Mouse (Mus musculus) erythroblast, embryonic 14.5 days (primary cell): ENCODE measurements around the gene Atxn1. TPM values are rescaled to one million over a fixed set of nuclear protein-coding genes. Genes with fewer than 3 reads are reported as not detected.

Source experiments
- H3K27me3 ChIP-seq: 2 replicates; pipeline ENCODE4 v1.6.1; 2012; ENCODE audit warnings: inconsistent platforms; ENCODE audit not compliant: control insufficient read depth
- H3K36me3 ChIP-seq: 2 replicates; pipeline ENCODE4 v1.6.1; 2012; ENCODE audit warnings: mild to moderate bottlenecking, inconsistent platforms; ENCODE audit not compliant: control insufficient read depth
- H3K4me1 ChIP-seq: 2 replicates; pipeline ENCODE4 v1.6.1; 2012; ENCODE audit warnings: inconsistent platforms; ENCODE audit not compliant: control insufficient read depth
- H3K4me3 ChIP-seq: replicated peaks from 2 replicates; pipeline ENCODE3; 2012; ENCODE audit warnings: moderate library complexity, mild to moderate bottlenecking, inconsistent platforms
- H3K9me3 ChIP-seq: 2 replicates; pipeline ENCODE4 v1.6.1; 2012; ENCODE audit warnings: low read length, inconsistent platforms, mixed read lengths; ENCODE audit not compliant: control insufficient read depth
- GATA1 ChIP-seq: IDR thresholded peaks from 2 replicates; pipeline ENCODE4 v1.6.1; 2012; ENCODE audit warnings: low read length, inconsistent platforms, mixed read lengths
- TAL1 ChIP-seq: IDR thresholded peaks from 3 replicates; pipeline ENCODE4 v1.6.1; 2012; ENCODE audit warnings: low read length, inconsistent platforms, mixed read lengths
- polyA plus RNA-seq: library from polyadenylated mRNA; stranded (reverse); fragments of >175 nt; gene quantifications from 2 replicates; pipeline ENCODE4 v1.2.3, GENCODE M21; 2012

Atxn1 gene
- polyA plus RNA-seq, 1 experiment = 0.01 TPM

- Histone ChIP-seq H3K36me3 (no peaks in the 10 kb centered on the region), H3K27me3 (no peaks in the 10 kb centered on the region), H3K4me3 (no peak overlapping the region), H3K4me1 (no peaks in the 10 kb centered on the region), H3K9me3 (peaks cover 3% of the 10 kb centered on the region; the same call in 1 of the 2 replicates)
- TF ChIP-seq GATA1 = no peak
- TF ChIP-seq TAL1 = no peak
Observed at GRCm38 (mm10) chr13:45649197-45649812, 315.5 kb downstream of the Atxn1 start.

DNA sequence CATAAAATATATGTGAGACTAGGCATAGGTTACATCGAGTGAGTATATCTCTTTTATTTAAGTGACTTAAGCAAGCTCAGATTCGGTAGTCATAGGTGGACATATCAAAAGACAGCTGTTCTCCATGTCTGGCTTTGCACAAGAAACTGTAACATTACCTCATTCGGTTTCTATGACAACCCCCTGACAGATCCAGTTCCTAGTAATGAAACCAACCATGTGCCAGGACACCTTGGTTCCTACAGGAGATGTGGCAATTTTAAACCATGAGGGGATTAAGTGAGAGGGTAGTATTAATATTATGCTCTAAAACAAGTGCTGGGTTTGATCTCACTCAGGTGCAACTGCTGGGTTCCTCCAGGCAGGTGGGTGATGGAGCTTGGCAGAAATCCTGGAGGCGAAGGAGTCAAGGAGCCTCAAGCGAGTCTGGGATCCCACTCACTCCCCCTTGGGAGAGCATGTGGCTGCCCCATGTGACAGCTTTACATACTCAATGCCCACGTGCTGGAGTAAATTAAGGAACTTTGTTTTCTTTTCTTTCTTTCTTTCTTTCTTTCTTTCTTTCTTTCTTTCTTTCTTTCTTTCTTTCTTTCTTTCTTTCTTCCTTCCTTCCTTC lies 320.9 kb downstream of the Atxn1 start:
- Histone ChIP-seq H3K27me3 (no peaks in the 10 kb centered on the region), H3K4me3 (no peak overlapping the region), H3K4me1 (no peaks in the 10 kb centered on the region), H3K9me3 (peaks cover 3% of the 10 kb centered on the region; the same call in 1 of the 2 replicates), H3K36me3 (no peaks in the 10 kb centered on the region)
- TF ChIP-seq TAL1 (no peak), GATA1 (no peak)

DNA sequence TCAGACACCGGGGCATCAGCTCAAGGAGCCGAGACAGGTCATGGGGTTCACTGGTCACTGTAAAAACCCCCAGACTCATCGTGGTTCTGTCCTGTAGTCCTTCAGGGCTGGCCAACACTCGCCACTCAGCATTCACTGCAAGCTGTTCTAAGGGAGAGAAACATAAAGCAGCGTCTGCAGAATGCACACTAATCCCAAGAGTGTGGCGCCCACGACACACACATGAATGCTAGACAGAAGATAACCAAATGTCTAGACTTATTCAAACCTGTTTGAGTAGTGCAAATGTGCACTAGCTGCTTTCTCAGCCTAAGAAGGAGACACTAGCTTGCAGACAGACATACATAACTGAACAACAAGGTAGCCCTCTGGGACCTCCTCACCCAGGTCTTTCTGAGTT lies 321.9 kb downstream of the Atxn1 start:
- TF ChIP-seq GATA1 (no peak), TAL1 (no peak)
- H3K36me3 ChIP-seq = no peaks in the 10 kb centered on the region
- H3K4me3 ChIP-seq = no peak overlapping the region
- H3K9me3 ChIP-seq = peaks cover 3% of the 10 kb centered on the region; the same call in 1 of the 2 replicates
- H3K4me1 ChIP-seq = no peaks in the 10 kb centered on the region
- no peaks in the 10 kb centered on the region for H3K27me3 ChIP-seq

DNA sequence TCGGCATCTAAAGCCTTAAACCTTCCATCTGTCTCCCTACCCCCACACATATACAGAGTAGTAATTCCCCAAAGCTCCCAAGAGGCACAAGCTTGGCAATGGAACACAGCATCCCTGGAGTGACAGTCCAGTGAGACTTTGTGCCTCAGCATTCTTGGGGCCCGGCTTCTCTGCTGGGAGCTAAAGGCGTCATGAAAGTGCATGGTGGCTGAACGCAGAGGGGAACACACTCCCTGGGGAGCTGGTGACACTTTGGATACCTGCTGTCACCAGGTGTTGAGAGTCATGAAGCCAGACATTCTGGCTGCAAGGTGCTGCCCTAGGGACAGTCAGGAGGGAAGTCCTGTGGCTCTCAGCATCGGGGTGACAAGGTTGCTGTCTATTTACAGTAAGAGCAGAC lies 324.4 kb downstream of the Atxn1 start:
- H3K9me3 ChIP-seq = no peaks in the 10 kb centered on the region

DNA sequence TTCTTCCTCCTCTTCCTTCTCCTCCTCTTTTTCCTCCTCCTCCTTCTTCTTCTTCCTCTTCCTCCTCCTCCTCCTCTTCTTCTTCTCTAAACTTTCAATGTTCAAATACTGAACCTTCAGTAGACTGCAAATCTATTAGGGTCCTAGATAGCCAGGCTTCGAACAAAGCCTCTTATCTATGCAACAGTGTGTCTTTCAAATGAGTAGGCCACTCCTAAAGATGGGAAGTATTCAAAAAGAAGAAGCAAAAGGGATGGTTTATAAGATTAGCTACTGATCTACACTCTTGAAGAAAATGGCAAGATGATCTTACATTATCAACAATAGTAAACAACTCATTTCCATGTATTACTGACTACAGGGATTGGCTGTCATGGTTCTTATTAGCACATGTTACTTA lies 326.5 kb downstream of the Atxn1 start:
- Histone ChIP-seq H3K4me1 (peaks cover 7% of the 10 kb centered on the region), H3K27me3 (no peaks in the 10 kb centered on the region), H3K36me3 (no peaks in the 10 kb centered on the region), H3K4me3 (no peak overlapping the region), H3K9me3 (no peaks in the 10 kb centered on the region)
- TF ChIP-seq GATA1 (no peak), TAL1 (no peak)

More for the DNA sequence above, 324.4 kb downstream of the Atxn1 start:
- Histone ChIP-seq H3K27me3 (no peaks in the 10 kb centered on the region), H3K36me3 (no peaks in the 10 kb centered on the region), H3K4me1 (peaks cover 7% of the 10 kb centered on the region), H3K4me3 (no peak overlapping the region)
- TF ChIP-seq GATA1 (no peak), TAL1 (no peak)

- TF ChIP-seq GATA1 (no peak), TAL1 (no peak)
- no peaks in the 10 kb centered on the region for H3K9me3 ChIP-seq
- H3K36me3 ChIP-seq = no peaks in the 10 kb centered on the region
- H3K4me3 ChIP-seq = no peak overlapping the region
- H3K27me3 ChIP-seq = no peaks in the 10 kb centered on the region
- peaks cover 7% of the 10 kb centered on the region for H3K4me1 ChIP-seq
Observed at GRCm38 (mm10) chr13:45637324-45637723, 327.5 kb downstream of the Atxn1 start.

DNA sequence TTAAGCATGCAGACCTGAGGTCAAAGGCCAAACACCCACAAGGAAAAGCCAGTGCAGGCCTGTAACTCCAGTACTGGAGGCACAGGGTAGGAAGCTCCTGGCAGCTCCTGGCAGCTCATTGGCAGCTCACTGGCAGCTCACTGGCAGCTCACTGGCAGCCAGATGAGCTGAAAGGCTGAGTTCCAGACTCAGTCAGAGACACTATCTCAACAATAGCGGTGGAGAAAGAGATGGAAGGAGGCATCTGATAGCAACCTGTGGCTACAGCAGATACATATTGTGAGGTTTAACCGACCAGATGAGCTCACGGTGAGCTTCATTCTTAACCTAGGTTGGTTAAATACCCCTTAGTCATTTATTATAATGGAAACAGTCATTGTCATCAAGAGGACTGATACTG lies 328.4 kb downstream of the Atxn1 start:
- Histone ChIP-seq H3K27me3 (no peaks in the 10 kb centered on the region), H3K4me1 (peaks cover 7% of the 10 kb centered on the region), H3K4me3 (no peak overlapping the region), H3K36me3 (no peaks in the 10 kb centered on the region), H3K9me3 (no peaks in the 10 kb centered on the region)
- TF ChIP-seq GATA1 = no peak
- TF ChIP-seq TAL1 = no peak

- Histone ChIP-seq H3K4me1 (peaks cover 7% of the 10 kb centered on the region), H3K4me3 (no peak overlapping the region), H3K9me3 (no peaks in the 10 kb centered on the region), H3K27me3 (no peaks in the 10 kb centered on the region), H3K36me3 (no peaks in the 10 kb centered on the region)
- TF ChIP-seq TAL1 (no peak), GATA1 (no peak)
Observed at GRCm38 (mm10) chr13:45633918-45634317, 330.9 kb downstream of the Atxn1 start.

GRCm38 (mm10) chr13:45632133-45632532 lies 332.7 kb downstream of the Atxn1 start:
- H3K9me3 ChIP-seq = no peaks in the 10 kb centered on the region
- H3K27me3 ChIP-seq = no peaks in the 10 kb centered on the region
- no peak overlapping the region for H3K4me3 ChIP-seq
- peaks cover 5% of the 10 kb centered on the region; the same call in 1 of the 2 replicates for H3K4me1 ChIP-seq
- no peak for TF ChIP-seq GATA1
- TF ChIP-seq TAL1 = no peak
- H3K36me3 ChIP-seq = no peaks in the 10 kb centered on the region
